Mouse (Mus musculus): Measurements from ENCODE around the gene Msantd2. TPM values are rescaled to one million over a fixed set of nuclear protein-coding genes. Genes with fewer than 3 reads are reported as not detected.

Msantd2 gene
- polyA plus RNA-seq, 1 experiment from 2014 or later: 39.9 TPM

GRCm38 (mm10) chr9:37551751-37552531, 62.8 kb downstream of the Msantd2 start:
- peaks cover 50% of the 10 kb centered on the region for H3K27me3 ChIP-seq (ENCODE audit: control insufficient read depth, insufficient read depth, low read length)
- no peak overlapping the region for H3K27ac ChIP-seq (ENCODE audit: low read depth, low read length)
- no peaks in the 10 kb centered on the region for H3K36me3 ChIP-seq (ENCODE audit: control insufficient read depth, insufficient read depth, low read length)
- H3K9ac ChIP-seq (ENCODE audit: low read length): peak overlapping the region; percentile 18; the same call in 1 of the 2 replicates
- peak overlapping the region; percentile 36 for H3K4me3 ChIP-seq (ENCODE audit: low read depth, low read length)
- ATAC-seq (ENCODE audit: insufficient read depth, low FRiP score, low TSS enrichment): peak; percentile 9; the same call in 1 of the 2 replicates
- H3K4me2 ChIP-seq (ENCODE audit: low read depth): peak overlapping the region; percentile 73
- 2% methylated on average over 23 of the region's 23 CpGs for whole genome bisulfite sequencing
- DNase-seq (ENCODE audit: low spot score): no peak
- H3K9me3 ChIP-seq (ENCODE audit: control insufficient read depth, low read length): no peaks in the 10 kb centered on the region
- 0 out of 2 replicates have a peak, but pooled peaks cover 6% of the 10 kb centered on the region for H3K4me1 ChIP-seq (ENCODE audit: control insufficient read depth, insufficient read depth, low read length)

DNA sequence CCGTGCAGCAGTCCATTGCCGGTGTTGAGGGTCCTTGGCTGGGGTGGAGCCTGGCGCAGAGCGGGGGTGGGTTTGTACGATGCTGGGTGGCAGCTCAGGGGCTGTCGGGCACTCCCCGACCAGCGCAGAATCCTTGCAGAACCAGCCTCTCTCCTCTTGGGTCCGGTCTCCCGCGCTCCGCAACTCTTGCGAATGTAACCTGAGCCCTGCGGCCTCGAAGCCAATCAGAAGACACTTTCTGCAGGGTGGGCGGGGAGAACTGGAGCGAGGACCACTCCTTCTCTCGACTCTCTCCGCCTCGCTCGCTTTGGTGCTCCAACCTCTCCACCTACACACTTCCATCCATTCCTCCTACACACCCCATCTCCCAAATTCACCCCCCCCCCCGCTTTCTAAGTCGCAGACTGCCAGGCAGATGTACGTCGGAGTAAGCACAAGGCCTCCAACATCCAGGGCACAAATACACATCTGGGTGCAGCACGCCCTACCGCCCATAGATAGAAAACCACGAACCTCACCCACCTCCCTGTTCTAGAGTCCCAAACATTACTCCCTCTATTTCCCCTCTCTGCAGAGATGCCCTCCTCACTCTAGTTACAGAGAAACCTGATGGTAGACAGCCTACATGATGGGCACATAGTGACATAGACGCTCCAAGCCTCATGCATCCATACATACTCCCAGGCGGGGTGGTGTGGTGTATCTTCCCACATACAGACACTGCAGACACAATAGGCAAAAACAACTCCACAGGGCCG, 63.6 kb downstream of the Msantd2 start, which contains the start of gene Nrgn:
Gene Nrgn (minus strand): TSS at position 369 of the 758 bp plus-strand sequence.
- H3K27me3 ChIP-seq (ENCODE audit: control insufficient read depth, insufficient read depth, low read length): peaks cover 45% of the 10 kb centered on the region
- H3K9me3 ChIP-seq (ENCODE audit: control insufficient read depth, low read length): no peaks in the 10 kb centered on the region
- H3K4me3 ChIP-seq (ENCODE audit: low read depth, low read length): peak within 1 kb of the TSS; percentile 36
- H3K36me3 ChIP-seq (ENCODE audit: control insufficient read depth, insufficient read depth, low read length): no peaks in the 10 kb centered on the region
- 7% methylated on average over 31 of the region's 31 CpGs for WGBS
- 0 out of 2 replicates have a peak, but pooled peaks cover 6% of the 10 kb centered on the region for H3K4me1 ChIP-seq (ENCODE audit: control insufficient read depth, insufficient read depth, low read length)
- ATAC-seq (ENCODE audit: insufficient read depth, low FRiP score, low TSS enrichment) (peak; percentile 93), DNase-seq (ENCODE audit: low spot score) (peak; percentile 87)
- H3K9ac ChIP-seq (ENCODE audit: low read length): peak within 1 kb of the TSS; percentile 18; the same call in 1 of the 2 replicates
- no peak within 1 kb of the TSS for H3K27ac ChIP-seq (ENCODE audit: low read depth, low read length)
- peak within 1 kb of the TSS; percentile 73 for H3K4me2 ChIP-seq (ENCODE audit: low read depth)

DNA sequence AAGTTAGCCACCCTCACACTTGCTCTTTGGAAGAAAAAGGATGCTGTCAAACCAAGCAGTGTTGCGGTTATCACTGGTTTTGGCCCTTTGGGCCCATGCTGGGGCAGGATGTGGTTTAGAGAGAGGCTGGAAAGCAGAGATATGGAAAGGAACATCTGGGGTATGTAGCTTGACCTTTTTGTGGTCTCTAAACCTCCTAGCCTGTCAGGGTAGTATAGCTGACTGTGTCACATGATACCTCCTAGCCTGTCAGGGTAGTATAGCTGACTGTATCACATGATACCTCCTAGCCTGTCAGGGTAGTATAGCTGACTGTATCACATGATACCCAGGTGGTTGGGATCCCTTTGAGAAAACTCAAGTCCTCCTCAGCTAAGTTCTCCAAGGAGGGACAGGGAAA, 65.2 kb downstream of the Msantd2 start:
- no peak for ATAC-seq (ENCODE audit: insufficient read depth, low FRiP score, low TSS enrichment)
- Histone ChIP-seq H3K9ac (ENCODE audit: low read length) (no peak overlapping the region), H3K9me3 (ENCODE audit: control insufficient read depth, low read length) (no peaks in the 10 kb centered on the region), H3K27me3 (ENCODE audit: control insufficient read depth, insufficient read depth, low read length) (peaks cover 40% of the 10 kb centered on the region), H3K4me2 (ENCODE audit: low read depth) (no peak overlapping the region), H3K27ac (ENCODE audit: low read depth, low read length) (no peak overlapping the region), H3K4me3 (ENCODE audit: low read depth, low read length) (no peak overlapping the region), H3K36me3 (ENCODE audit: control insufficient read depth, insufficient read depth, low read length) (no peaks in the 10 kb centered on the region), H3K4me1 (ENCODE audit: control insufficient read depth, insufficient read depth, low read length) (0 out of 2 replicates have a peak, but pooled peaks cover 6% of the 10 kb centered on the region)
- WGBS: 84% methylated on average over 1 of the region's 1 CpGs
- DNase-seq (ENCODE audit: low spot score): no peak

- Histone ChIP-seq H3K4me3 (ENCODE audit: low read depth, low read length) (no peak within 1 kb of the TSS), H3K27ac (ENCODE audit: low read depth, low read length) (no peak within 1 kb of the TSS), H3K9ac (ENCODE audit: low read length) (no peak within 1 kb of the TSS), H3K36me3 (ENCODE audit: control insufficient read depth, insufficient read depth, low read length) (no peaks in the 10 kb centered on the region), H3K4me2 (ENCODE audit: low read depth) (no peak within 1 kb of the TSS), H3K27me3 (ENCODE audit: control insufficient read depth, insufficient read depth, low read length) (peaks cover 32% of the 10 kb centered on the region), H3K4me1 (ENCODE audit: control insufficient read depth, insufficient read depth, low read length) (0 out of 2 replicates have a peak, but pooled peaks cover 6% of the 10 kb centered on the region), H3K9me3 (ENCODE audit: control insufficient read depth, low read length) (no peaks in the 10 kb centered on the region)
- 35% methylated on average over 7 of the region's 7 CpGs for WGBS
- DNase-seq (ENCODE audit: low spot score) (no peak), ATAC-seq (ENCODE audit: insufficient read depth, low FRiP score, low TSS enrichment) (no peak)
Observed at GRCm38 (mm10) chr9:37554838-37555748, 66.0 kb downstream of the Msantd2 start, which contains the start of gene Siae. Siae (plus strand) TSS chr9:37555698.

DNA sequence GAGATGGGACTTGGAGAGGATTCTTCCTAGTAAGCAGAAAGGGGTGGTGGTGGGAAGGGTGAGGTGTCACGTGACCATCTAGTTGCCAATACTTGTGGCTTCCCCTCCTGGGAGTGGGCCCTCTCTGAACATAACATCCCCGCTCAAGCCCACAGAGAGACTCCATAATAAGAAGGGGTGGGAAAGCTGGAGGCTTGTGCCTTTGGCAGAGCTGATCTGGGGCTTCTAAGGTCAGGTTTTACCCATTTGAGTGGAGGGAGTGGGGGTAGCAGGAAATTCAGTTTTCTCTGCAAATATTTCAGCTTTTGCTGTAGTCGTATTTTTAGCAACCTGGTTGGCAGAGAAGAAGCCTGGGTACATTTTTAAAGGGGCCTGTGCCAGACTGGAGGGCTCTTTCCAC, 67.2 kb downstream of the Msantd2 start:
- peaks cover 19% of the 10 kb centered on the region for H3K27me3 ChIP-seq (ENCODE audit: control insufficient read depth, insufficient read depth, low read length)
- WGBS: 75% methylated on average over 3 of the region's 3 CpGs
- no peak overlapping the region for H3K4me2 ChIP-seq (ENCODE audit: low read depth)
- H3K9me3 ChIP-seq (ENCODE audit: control insufficient read depth, low read length): no peaks in the 10 kb centered on the region
- DNase-seq (ENCODE audit: low spot score): no peak
- H3K27ac ChIP-seq (ENCODE audit: low read depth, low read length): no peak overlapping the region
- no peak for ATAC-seq (ENCODE audit: insufficient read depth, low FRiP score, low TSS enrichment)
- no peak overlapping the region for H3K9ac ChIP-seq (ENCODE audit: low read length)
- 0 out of 2 replicates have a peak, but pooled peaks cover 6% of the 10 kb centered on the region for H3K4me1 ChIP-seq (ENCODE audit: control insufficient read depth, insufficient read depth, low read length)
- no peaks in the 10 kb centered on the region for H3K36me3 ChIP-seq (ENCODE audit: control insufficient read depth, insufficient read depth, low read length)
- no peak overlapping the region for H3K4me3 ChIP-seq (ENCODE audit: low read depth, low read length)

GRCm38 (mm10) chr9:37560617-37561016, 71.5 kb downstream of the Msantd2 start:
- no peaks in the 10 kb centered on the region for H3K27me3 ChIP-seq (ENCODE audit: control insufficient read depth, insufficient read depth, low read length)
- H3K4me2 ChIP-seq (ENCODE audit: low read depth): no peak overlapping the region
- H3K36me3 ChIP-seq (ENCODE audit: control insufficient read depth, insufficient read depth, low read length): no peaks in the 10 kb centered on the region
- no peak overlapping the region for H3K9ac ChIP-seq (ENCODE audit: low read length)
- no peaks in the 10 kb centered on the region for H3K9me3 ChIP-seq (ENCODE audit: control insufficient read depth, low read length)
- DNase-seq (ENCODE audit: low spot score): no peak
- WGBS: 92% methylated on average over 2 of the region's 2 CpGs
- ATAC-seq (ENCODE audit: insufficient read depth, low FRiP score, low TSS enrichment): no peak
- no peak overlapping the region for H3K4me3 ChIP-seq (ENCODE audit: low read depth, low read length)
- H3K27ac ChIP-seq (ENCODE audit: low read depth, low read length): no peak overlapping the region
- H3K4me1 ChIP-seq (ENCODE audit: control insufficient read depth, insufficient read depth, low read length): no peaks in the 10 kb centered on the region

GRCm38 (mm10) chr9:37563805-37564204, 74.7 kb downstream of the Msantd2 start:
- ATAC-seq (ENCODE audit: insufficient read depth, low FRiP score, low TSS enrichment): no peak
- no peaks in the 10 kb centered on the region for H3K36me3 ChIP-seq (ENCODE audit: control insufficient read depth, insufficient read depth, low read length)
- no peak overlapping the region for H3K9ac ChIP-seq (ENCODE audit: low read length)
- no peak overlapping the region for H3K4me3 ChIP-seq (ENCODE audit: low read depth, low read length)
- H3K4me2 ChIP-seq (ENCODE audit: low read depth): no peak overlapping the region
- no peaks in the 10 kb centered on the region for H3K4me1 ChIP-seq (ENCODE audit: control insufficient read depth, insufficient read depth, low read length)
- WGBS: 65% methylated on average over 1 of the region's 1 CpGs
- no peak for DNase-seq (ENCODE audit: low spot score)
- H3K9me3 ChIP-seq (ENCODE audit: control insufficient read depth, low read length): no peaks in the 10 kb centered on the region
- no peak overlapping the region for H3K27ac ChIP-seq (ENCODE audit: low read depth, low read length)
- H3K27me3 ChIP-seq (ENCODE audit: control insufficient read depth, insufficient read depth, low read length): no peaks in the 10 kb centered on the region

GRCm38 (mm10) chr9:37567019-37567418, 77.9 kb downstream of the Msantd2 start:
- WGBS: 86% methylated on average over 2 of the region's 2 CpGs

More at GRCm38 (mm10) chr9:37567019-37567418, 77.9 kb downstream of the Msantd2 start:
- no peaks in the 10 kb centered on the region for H3K27me3 ChIP-seq (ENCODE audit: control insufficient read depth, insufficient read depth, low read length)
- no peak overlapping the region for H3K9ac ChIP-seq (ENCODE audit: low read length)
- no peaks in the 10 kb centered on the region for H3K36me3 ChIP-seq (ENCODE audit: control insufficient read depth, insufficient read depth, low read length)
- no peak overlapping the region for H3K4me3 ChIP-seq (ENCODE audit: low read depth, low read length)
- ATAC-seq (ENCODE audit: insufficient read depth, low FRiP score, low TSS enrichment) (no peak), DNase-seq (ENCODE audit: low spot score) (no peak)
- no peaks in the 10 kb centered on the region for H3K4me1 ChIP-seq (ENCODE audit: control insufficient read depth, insufficient read depth, low read length)
- H3K27ac ChIP-seq (ENCODE audit: low read depth, low read length): no peak overlapping the region
- H3K4me2 ChIP-seq (ENCODE audit: low read depth): no peak overlapping the region
- no peaks in the 10 kb centered on the region for H3K9me3 ChIP-seq (ENCODE audit: control insufficient read depth, low read length)

Measured in neural tube, embryonic 11.5 days (tissue).